Mouse (Mus musculus): ENCODE data around the gene Crhr2. TPM values are rescaled to one million over a fixed set of nuclear protein-coding genes. Genes with fewer than 3 reads are reported as not detected.

Gene Crhr2
- 0.10 and 0.20 TPM in 2 replicates for polyA plus RNA-seq (2015; fragmentation: Nextera tagmentation; extraction: Ambion mirVana)

GRCm38 (mm10) chr6:55132794-55133193 lies at the start of gene Crhr2:
Crhr2 (minus strand) TSS chr6:55133016.
- Histone ChIP-seq H3K4me1 (replicated peaks; ENCODE audit: control insufficient read depth, insufficient read depth, low read length) (no peaks in the 10 kb centered on the region), H3K27ac (ENCODE audit: low read depth, low read length) (no peak within 1 kb of the TSS), H3K9ac (ENCODE audit: low read depth, low read length) (no peak within 1 kb of the TSS), H3K4me2 (replicated peaks; ENCODE audit: low read depth) (no peak within 1 kb of the TSS), H3K4me3 (ENCODE audit: low read depth, low read length) (no peak within 1 kb of the TSS), H3K36me3 (ENCODE audit: control insufficient read depth, insufficient read depth) (no peaks in the 10 kb centered on the region), H3K9me3 (ENCODE audit: control insufficient read depth) (no peaks in the 10 kb centered on the region), H3K27me3 (replicated peaks; ENCODE audit: control insufficient read depth, insufficient read depth, low read length) (no peaks in the 10 kb centered on the region)
- TF ChIP-seq CTCF (IDR thresholded peaks at IDR 0.05; ENCODE audit: low read depth): no peak
- WGBS: 59% methylated on average over 10 of the region's 10 CpGs
- ATAC-seq: no peak

GRCm38 (mm10) chr6:55179560-55179959 lies 46.7 kb upstream of the Crhr2 start:
- 75% methylated on average over 7 of the region's 7 CpGs for WGBS
- TF ChIP-seq CTCF (IDR thresholded peaks at IDR 0.05; ENCODE audit: low read depth): no peak
- ATAC-seq: no peak
- Histone ChIP-seq H3K9me3 (ENCODE audit: control insufficient read depth) (no peaks in the 10 kb centered on the region), H3K27ac (ENCODE audit: low read depth, low read length) (no peak overlapping the region), H3K27me3 (replicated peaks; ENCODE audit: control insufficient read depth, insufficient read depth, low read length) (no peaks in the 10 kb centered on the region), H3K4me2 (replicated peaks; ENCODE audit: low read depth) (no peak overlapping the region), H3K9ac (ENCODE audit: low read depth, low read length) (no peak overlapping the region), H3K4me3 (ENCODE audit: low read depth, low read length) (no peak overlapping the region), H3K4me1 (replicated peaks; ENCODE audit: control insufficient read depth, insufficient read depth, low read length) (no peaks in the 10 kb centered on the region), H3K36me3 (ENCODE audit: control insufficient read depth, insufficient read depth) (no peaks in the 10 kb centered on the region)

- WGBS: 54% methylated on average over 12 of the region's 12 CpGs
- Histone ChIP-seq H3K9ac (ENCODE audit: low read depth, low read length) (no peak overlapping the region), H3K4me1 (replicated peaks; ENCODE audit: control insufficient read depth, insufficient read depth, low read length) (no peaks in the 10 kb centered on the region), H3K4me2 (replicated peaks; ENCODE audit: low read depth) (no peak overlapping the region), H3K27me3 (replicated peaks; ENCODE audit: control insufficient read depth, insufficient read depth, low read length) (no peaks in the 10 kb centered on the region), H3K27ac (ENCODE audit: low read depth, low read length) (no peak overlapping the region), H3K9me3 (ENCODE audit: control insufficient read depth) (no peaks in the 10 kb centered on the region), H3K36me3 (ENCODE audit: control insufficient read depth, insufficient read depth) (no peaks in the 10 kb centered on the region), H3K4me3 (ENCODE audit: low read depth, low read length) (no peak overlapping the region)
- no peak for ATAC-seq
- TF ChIP-seq CTCF (IDR thresholded peaks at IDR 0.05; ENCODE audit: low read depth): peak; percentile 59
Observed at GRCm38 (mm10) chr6:55177060-55177732, 44.4 kb upstream of the Crhr2 start.

- no peak for ATAC-seq
- TF ChIP-seq CTCF (IDR thresholded peaks at IDR 0.05; ENCODE audit: low read depth): no peak
- Histone ChIP-seq H3K4me2 (replicated peaks; ENCODE audit: low read depth) (no peak overlapping the region), H3K9me3 (ENCODE audit: control insufficient read depth) (no peaks in the 10 kb centered on the region), H3K4me1 (replicated peaks; ENCODE audit: control insufficient read depth, insufficient read depth, low read length) (no peaks in the 10 kb centered on the region), H3K27ac (ENCODE audit: low read depth, low read length) (no peak overlapping the region), H3K4me3 (ENCODE audit: low read depth, low read length) (no peak overlapping the region), H3K9ac (ENCODE audit: low read depth, low read length) (no peak overlapping the region), H3K36me3 (ENCODE audit: control insufficient read depth, insufficient read depth) (no peaks in the 10 kb centered on the region), H3K27me3 (replicated peaks; ENCODE audit: control insufficient read depth, insufficient read depth, low read length) (no peaks in the 10 kb centered on the region)
- 20% methylated on average over 5 of the region's 5 CpGs for WGBS
Observed at GRCm38 (mm10) chr6:55175892-55176291, 43.1 kb upstream of the Crhr2 start.

GRCm38 (mm10) chr6:55175456-55175855 lies 42.6 kb upstream of the Crhr2 start:
- ATAC-seq: no peak
- H3K4me2 ChIP-seq (replicated peaks; ENCODE audit: low read depth): 0 out of 2 replicates have a peak overlapping the region, but pooled peaks have one; percentile 6
- H3K36me3 ChIP-seq (ENCODE audit: control insufficient read depth, insufficient read depth): no peaks in the 10 kb centered on the region
- H3K9ac ChIP-seq (ENCODE audit: low read depth, low read length): no peak overlapping the region
- TF ChIP-seq CTCF (IDR thresholded peaks at IDR 0.05; ENCODE audit: low read depth): no peak
- no peaks in the 10 kb centered on the region for H3K9me3 ChIP-seq (ENCODE audit: control insufficient read depth)
- H3K4me1 ChIP-seq (replicated peaks; ENCODE audit: control insufficient read depth, insufficient read depth, low read length): no peaks in the 10 kb centered on the region
- no peak overlapping the region for H3K4me3 ChIP-seq (ENCODE audit: low read depth, low read length)
- no peaks in the 10 kb centered on the region for H3K27me3 ChIP-seq (replicated peaks; ENCODE audit: control insufficient read depth, insufficient read depth, low read length)
- WGBS: 21% methylated on average over 2 of the region's 2 CpGs
- no peak overlapping the region for H3K27ac ChIP-seq (ENCODE audit: low read depth, low read length)

- Histone ChIP-seq H3K4me3 (ENCODE audit: low read depth, low read length) (no peak within 1 kb of the TSS), H3K4me1 (replicated peaks; ENCODE audit: control insufficient read depth, insufficient read depth, low read length) (no peaks in the 10 kb centered on the region), H3K9ac (ENCODE audit: low read depth, low read length) (no peak within 1 kb of the TSS), H3K27me3 (replicated peaks; ENCODE audit: control insufficient read depth, insufficient read depth, low read length) (no peaks in the 10 kb centered on the region), H3K4me2 (replicated peaks; ENCODE audit: low read depth) (0 out of 2 replicates have a peak within 1 kb of the TSS, but pooled peaks have one; percentile 6), H3K36me3 (ENCODE audit: control insufficient read depth, insufficient read depth) (no peaks in the 10 kb centered on the region), H3K27ac (ENCODE audit: low read depth, low read length) (no peak within 1 kb of the TSS), H3K9me3 (ENCODE audit: control insufficient read depth) (no peaks in the 10 kb centered on the region)
- WGBS: 50% methylated on average over 1 of the region's 1 CpGs
- no peak for TF ChIP-seq CTCF (IDR thresholded peaks at IDR 0.05; ENCODE audit: low read depth)
- no peak for ATAC-seq
Observed at GRCm38 (mm10) chr6:55174741-55175181, 41.9 kb upstream of the Crhr2 start, which contains the start of gene Inmt. Inmt (minus strand) TSS chr6:55175043.
